Mouse (Mus musculus) urinary bladder, adult 18-20 months (tissue): Measurements from ENCODE around the gene Acox2.

Experiments used
- DNase-seq, 2 experiments: peaks; one replicate each; pipeline ENCODE4 v3.0.0; 2022; ENCODE audit warnings: low spot score in 2 of 2, mixed read lengths in 2 of 2

Gene Acox2

GRCm38 (mm10) chr14:8214299-8215207 lies 44.6 kb downstream of the Acox2 start:
- DNase-seq, result peak; percentile 4 to 59

GRCm38 (mm10) chr14:8213803-8214224 lies 45.3 kb downstream of the Acox2 start, which contains the start of gene Kctd6:
Gene Kctd6, plus strand, starts transcription at chr14:8214140.
- DNase-seq, result peak; percentile 98 to 99

- DNase-seq, result no peak
These were observed 46.2 kb downstream of the Acox2 start for GRCm38 (mm10) chr14:8212996-8213395.

- DNase-seq, result no peak
These were observed 49.3 kb downstream of the Acox2 start for GRCm38 (mm10) chr14:8209896-8210295.

GRCm38 (mm10) chr14:8208876-8209275 lies 50.3 kb downstream of the Acox2 start:
- no peak for DNase-seq

- no peak for DNase-seq
These were observed 51.6 kb downstream of the Acox2 start for GRCm38 (mm10) chr14:8207543-8207942.

- no peak for DNase-seq
These were observed 52.0 kb downstream of the Acox2 start for GRCm38 (mm10) chr14:8207105-8207504.

GRCm38 (mm10) chr14:8206179-8206910 lies 52.8 kb downstream of the Acox2 start:
- DNase-seq, result no peak

- DNase-seq, result no peak
These were observed 57.4 kb downstream of the Acox2 start for GRCm38 (mm10) chr14:8201715-8202114.

- no peak for DNase-seq
These were observed 58.4 kb downstream of the Acox2 start for GRCm38 (mm10) chr14:8200769-8201168.

- no peak for DNase-seq
These were observed 66.4 kb downstream of the Acox2 start for GRCm38 (mm10) chr14:8192727-8193126.

GRCm38 (mm10) chr14:8191331-8191965 lies 67.7 kb downstream of the Acox2 start:
- DNase-seq, result no peak

GRCm38 (mm10) chr14:8190556-8190955 lies 68.6 kb downstream of the Acox2 start:
- DNase-seq, result no peak

- no peak for DNase-seq
These were observed 72.7 kb downstream of the Acox2 start for GRCm38 (mm10) chr14:8186278-8187045.

GRCm38 (mm10) chr14:8183330-8183729 lies 75.8 kb downstream of the Acox2 start:
- DNase-seq, result no peak

GRCm38 (mm10) chr14:8180371-8181035 lies 78.7 kb downstream of the Acox2 start:
- DNase-seq, result no peak

- no peak for DNase-seq
These were observed 82.9 kb downstream of the Acox2 start for GRCm38 (mm10) chr14:8176251-8176650.
